Mouse (Mus musculus) activated CD4-positive, CD25-positive, alpha-beta regulatory T cell, adult 4 months (primary cell): Measurements from ENCODE around the gene Atp9a. TPM values are rescaled to one million over a fixed set of nuclear protein-coding genes. Genes with fewer than 3 reads are reported as not detected.

Source experiments
- ATAC-seq: one replicate; pipeline ENCODE4 v1.8.0; 2017
- polyA plus RNA-seq, 2 experiments: library from polyadenylated mRNA; unstranded; fragments of 100-300 nt; shearing (Covaris generic); gene quantifications; one replicate each; pipeline ENCODE4 v1.2.1; 2017

The Atp9a gene
- polyA plus RNA-seq, 2 experiments from 2014 or later: 4.0 to 7.6 TPM

DNA sequence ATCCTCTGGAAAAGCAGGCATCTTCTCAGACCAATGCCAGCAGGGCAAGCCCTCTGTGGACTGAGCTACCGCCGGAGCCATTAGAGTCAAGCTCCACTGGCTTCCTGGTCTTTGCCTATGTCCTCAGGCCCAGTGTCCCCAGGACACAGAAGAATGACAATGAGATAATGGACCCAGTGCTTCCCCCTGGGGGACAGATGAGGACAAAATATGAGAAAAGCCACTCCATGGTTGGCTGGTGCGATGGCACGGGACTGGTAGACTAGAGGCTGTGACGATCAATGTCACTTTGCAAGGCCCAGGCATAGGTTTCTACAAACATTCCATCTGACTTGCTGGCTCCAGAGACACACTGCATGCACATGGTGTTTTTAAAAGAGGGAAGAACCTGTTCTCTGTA, 149.2 kb downstream of the Atp9a start:
- no peak for ATAC-seq

DNA sequence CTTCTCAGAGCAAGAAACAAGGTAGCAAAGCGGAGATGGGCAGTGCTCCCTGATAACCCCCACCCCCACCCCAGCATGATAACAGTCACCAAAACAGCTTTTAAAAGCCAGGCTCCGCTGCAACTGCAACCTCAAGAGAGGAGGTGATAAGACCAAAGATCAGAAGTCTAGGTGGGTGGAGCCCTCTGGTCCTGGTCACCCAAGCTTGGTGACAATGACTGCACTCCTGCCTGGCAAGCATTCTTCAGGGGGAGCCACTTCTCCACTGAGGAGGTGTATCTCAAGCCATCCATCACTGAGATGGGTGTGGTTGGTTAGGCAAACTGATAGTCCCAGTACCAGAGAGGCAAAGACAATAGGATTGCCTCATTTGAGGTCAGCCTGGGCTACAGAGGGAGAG, 151.1 kb downstream of the Atp9a start:
- peak; percentile 11 for ATAC-seq

DNA sequence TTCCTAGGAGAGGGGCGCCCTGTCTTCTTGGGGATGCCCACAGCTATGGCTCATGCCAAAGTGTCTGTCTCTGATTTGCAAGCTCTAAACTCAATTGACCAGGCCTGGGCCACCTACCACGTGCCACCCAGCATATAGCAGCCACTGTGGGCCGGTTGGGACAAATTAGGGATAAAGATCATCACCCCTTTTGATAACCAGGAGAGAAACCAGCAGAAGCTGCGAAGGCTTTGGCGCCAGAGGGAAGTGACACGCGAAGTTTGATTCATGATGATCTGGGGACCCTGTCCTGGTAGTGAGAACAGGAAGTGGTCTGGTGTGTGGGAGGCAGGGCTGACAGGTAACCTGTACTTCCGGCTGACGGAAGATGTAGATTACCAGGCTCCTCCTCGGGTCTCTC, 151.7 kb downstream of the Atp9a start:
- ATAC-seq: peak; percentile 72

DNA sequence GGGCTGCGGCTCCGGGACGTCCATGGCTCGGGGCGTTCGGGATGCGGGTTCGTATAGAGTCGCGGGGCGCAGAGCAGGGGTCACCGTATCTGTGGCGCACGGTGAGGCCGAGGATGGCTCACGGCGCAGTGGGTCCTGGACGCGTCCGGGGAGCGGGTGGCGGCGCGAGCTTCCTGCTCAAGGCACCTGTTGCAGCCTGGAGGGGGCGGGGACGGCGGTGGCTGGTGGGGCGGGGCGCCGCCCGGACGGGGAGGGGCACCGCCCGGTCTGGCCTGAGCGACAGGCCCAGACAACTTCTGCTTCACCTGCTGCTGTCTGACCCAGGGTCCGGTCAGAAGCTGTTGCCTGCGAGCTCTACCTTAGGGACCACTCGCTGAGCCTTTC, 152.0 kb downstream of the Atp9a start:
- ATAC-seq: peak; percentile 55

DNA sequence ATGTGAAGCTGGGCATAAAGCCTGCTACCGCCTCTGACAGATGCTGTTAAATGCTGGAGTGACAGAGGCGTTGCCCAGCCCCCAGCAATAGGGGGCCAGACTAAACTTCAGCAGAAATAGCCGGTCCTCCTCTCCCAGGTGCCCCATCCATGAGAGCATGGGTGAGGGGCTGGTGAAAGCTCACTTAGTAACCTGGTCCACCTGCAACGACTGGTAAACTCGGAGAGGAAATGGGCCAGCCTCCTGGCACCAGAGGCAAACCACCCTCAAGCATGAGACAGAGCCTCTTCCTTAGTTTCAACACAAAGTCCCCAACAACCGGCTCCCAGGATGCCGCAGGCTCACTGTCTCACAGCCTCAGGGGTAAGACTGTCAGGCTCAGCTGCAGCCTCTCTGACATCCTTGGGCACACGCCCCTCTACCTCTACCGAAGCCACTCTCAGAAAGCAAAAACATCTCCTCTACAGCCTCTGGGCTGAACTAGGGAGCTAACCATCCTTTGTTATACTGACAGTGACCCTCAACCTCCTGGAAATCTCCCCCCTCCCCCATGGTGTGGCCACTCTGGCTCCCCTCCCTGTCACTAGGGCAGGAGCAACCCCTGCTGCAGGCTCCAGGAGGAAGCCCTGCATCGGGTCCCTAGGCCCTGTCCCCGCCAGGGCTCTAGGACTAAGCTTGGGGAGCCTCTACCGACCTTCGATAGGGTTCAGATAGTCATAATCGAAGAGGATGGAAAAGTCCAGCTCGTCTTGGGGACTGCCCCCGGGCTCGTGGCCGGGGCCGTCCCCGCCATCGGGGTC, 152.6 kb downstream of the Atp9a start:
- peak; percentile 48 for ATAC-seq

DNA sequence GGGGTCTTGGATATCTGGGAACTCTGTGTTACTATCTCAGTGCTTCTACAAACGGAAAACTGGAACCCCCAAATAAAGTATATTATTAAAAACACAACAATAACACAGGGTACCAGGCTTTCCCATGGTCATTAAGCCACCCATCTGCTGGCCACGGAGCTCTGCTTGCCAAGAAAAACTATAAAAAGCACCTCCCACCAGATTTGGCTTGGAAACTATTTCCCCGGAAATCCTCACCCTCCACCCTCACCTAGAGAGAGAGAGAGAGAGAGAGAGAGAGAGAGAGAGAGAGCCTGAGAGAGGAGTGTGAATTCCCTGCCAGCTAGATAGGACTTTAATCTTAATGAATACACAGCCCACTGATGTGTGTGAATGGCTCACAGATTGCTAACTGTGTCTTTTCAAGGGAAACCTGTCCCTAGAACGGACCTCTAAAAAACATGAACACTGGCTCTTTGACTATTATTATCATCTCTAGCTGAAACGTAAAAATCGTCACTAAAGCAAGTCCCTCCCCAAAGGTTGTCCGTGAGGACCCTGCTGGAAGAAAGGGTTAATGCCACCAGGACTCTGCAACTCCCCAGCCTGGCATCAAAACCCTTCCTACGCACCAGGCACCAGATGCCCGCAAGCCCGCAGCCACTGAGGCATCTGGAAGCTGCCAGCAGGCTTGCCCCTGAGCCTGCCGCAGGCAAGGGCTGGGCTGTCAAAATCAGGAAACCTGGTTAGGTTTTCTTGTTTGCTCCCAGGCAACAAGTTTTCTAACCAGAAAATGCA, 153.4 kb downstream of the Atp9a start:
- ATAC-seq: no peak

DNA sequence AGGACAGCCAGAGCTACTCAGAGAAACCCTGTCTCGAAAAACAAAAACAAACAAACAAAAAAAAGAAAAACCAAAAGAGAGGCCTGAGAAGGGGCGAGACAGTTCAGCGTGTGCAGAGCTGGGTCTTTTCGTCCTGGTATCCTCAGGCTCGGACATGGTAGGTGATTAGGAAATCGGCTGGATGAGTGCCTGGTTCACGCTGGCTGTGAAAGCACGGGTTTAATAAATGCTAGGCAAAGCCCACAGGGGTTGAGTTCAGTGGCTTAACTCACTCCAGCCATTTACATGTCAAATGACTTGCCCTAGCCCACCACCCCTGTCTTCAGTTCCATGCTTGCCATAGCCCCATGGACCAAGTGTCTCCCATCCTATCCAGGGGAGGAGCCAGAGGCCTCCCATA, 155.1 kb downstream of the Atp9a start:
- no peak for ATAC-seq

DNA sequence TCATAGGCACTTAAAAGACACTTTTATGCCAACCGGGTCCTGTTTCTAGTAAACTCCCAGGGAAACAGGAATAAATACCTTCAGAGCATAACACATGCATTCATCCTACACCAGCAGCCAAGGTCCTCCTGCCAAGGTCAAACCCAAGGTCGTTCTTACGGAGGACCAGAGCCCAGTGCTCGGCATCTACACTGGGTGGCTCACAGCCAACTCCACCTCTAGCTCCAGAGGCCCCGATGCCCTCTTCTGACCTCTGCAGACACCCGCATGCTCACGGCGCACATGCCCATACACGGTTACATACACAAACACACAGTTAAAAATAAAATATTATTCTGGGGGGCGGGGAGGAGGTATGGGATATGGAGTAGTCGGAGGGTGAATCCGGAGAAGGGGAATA, 155.7 kb downstream of the Atp9a start:
- no peak for ATAC-seq

DNA sequence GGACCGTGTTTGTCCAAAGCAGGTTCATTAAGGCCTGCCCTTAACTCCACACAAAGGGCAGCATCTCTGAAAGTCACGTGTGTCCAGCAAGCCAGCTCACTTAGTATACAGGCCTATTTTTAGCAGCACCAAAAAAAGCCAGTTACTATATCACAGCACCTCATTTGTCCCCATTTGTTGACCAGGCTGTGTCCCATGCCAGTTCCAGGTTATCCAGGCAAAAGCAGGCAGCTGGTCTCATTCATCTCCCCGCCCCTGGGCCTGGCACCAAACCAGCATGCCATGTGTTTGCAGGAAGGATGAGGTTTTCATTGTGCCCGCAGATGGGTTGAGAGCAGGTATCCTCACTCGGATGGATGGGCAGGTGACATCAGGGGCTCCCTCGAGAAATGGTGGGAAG, 157.4 kb downstream of the Atp9a start:
- no peak for ATAC-seq

Other genes with a start within 250 kb of the Atp9a start
- gene Nfatc2, start 140.8 kb downstream of the Atp9a start, polyA plus RNA-seq: 10 to 100 TPM; 22.1 to 22.9 TPM
- gene Sall4, start 25.5 kb upstream of the Atp9a start, polyA plus RNA-seq: under 1 TPM in 1 of 2 experiments, not detected in 1; 0.17 TPM
- 10 to 100 TPM; 21.8 to 28.2 TPM for gene Zfp64, start 213.2 kb upstream of the Atp9a start, polyA plus RNA-seq